Mouse (Mus musculus) Patski (cell line): Measurements from ENCODE around the gene Ugcg. TPM values are rescaled to one million over a fixed set of nuclear protein-coding genes. Genes with fewer than 3 reads are reported as not detected.

Experiments
- ATAC-seq: fragments of 100-300 bp; one replicate; pipeline ENCODE4 v1.8.0; 2021
- CTCF ChIA-PET: fragments of 350-600 bp; sonication (Branson Sonifier 250); formaldehyde crosslinking; loops from one replicate; lab custom pipeline; 2022; ENCODE audit warnings: inconsistent platforms; lab: Charles Lee
- POLR2A ChIA-PET: fragments of 350-600 bp; sonication (Branson Sonifier 250); formaldehyde crosslinking; loops from one replicate; lab custom pipeline; 2022; ENCODE audit warnings: antibody characterized with exemption, inconsistent platforms; lab: Charles Lee
- DNase-seq: peaks from one replicate; pipeline ENCODE4 v3.0.0-alpha.2; 2011; ENCODE audit warnings: low read depth, low spot score
- H3K27me3 ChIP-seq: fragments of 371-371 bp; one replicate; pipeline ENCODE4 v1.5.1; 2021
- CTCF ChIP-seq: fragments of 100-300 bp; IDR thresholded peaks from one replicate; pipeline ENCODE4 v1.5.1; 2021
- in situ Hi-C: fragments of 300-500 bp; cut with MboI; formaldehyde crosslinking; loops from 3 replicates; pipeline ENCODE4 v1.11.1; 2018; ENCODE audit warnings: low pct_unique_long_range_greater_than_20kb, mixed read lengths
- polyA plus RNA-seq: library from polyadenylated mRNA; unstranded; gene quantifications from one replicate; pipeline ENCODE4 v1.2.3, GENCODE M21; 2021

Ugcg gene
- polyA plus RNA-seq, 1 experiment from 2014 or later, result 31.7 TPM

- no peaks in the 10 kb centered on the region for H3K27me3 ChIP-seq
- POLR2A ChIA-PET, result no interaction called here
- CTCF ChIA-PET, result interaction anchor here (1.1 kb wide), 1 partner anchor 171 kb away, joined by 6 read pairs; no protein-coding TSS in a partner anchor
- DNase-seq, result no peak
- TF ChIP-seq CTCF, result no peak
- in situ Hi-C loops, result loop anchor here (5.0 kb wide), 1 partner anchor 92 kb away; no protein-coding TSS in a partner anchor
- peak; percentile 56 for ATAC-seq
These were observed 635 bp downstream of the Ugcg start for GRCm38 (mm10) chr4:59189546-59190237.

- POLR2A ChIA-PET, result interaction anchor here (0.7 to 1.0 kb wide), 2 partner anchors 27 to 1345 kb away, joined by 3 to 4 read pairs; no protein-coding TSS in a partner anchor
- CTCF ChIA-PET, result interaction anchor here (1.1 kb wide), 1 partner anchor 170 kb away, joined by 6 read pairs; no protein-coding TSS in a partner anchor
- in situ Hi-C loops, result no loop called here
- no peak for TF ChIP-seq CTCF
- DNase-seq (no peak), ATAC-seq (no peak)
- H3K27me3 ChIP-seq, result no peaks in the 10 kb centered on the region
These were observed 1.8 kb downstream of the Ugcg start for GRCm38 (mm10) chr4:59190650-59191424.

GRCm38 (mm10) chr4:59194731-59195496 is 5.9 kb downstream of the Ugcg start:
- ChIA-PET CTCF (interaction anchor here (1.2 kb wide), 1 partner anchor 120 kb away, joined by 3 read pairs; no protein-coding TSS in a partner anchor), POLR2A (interaction anchor here (0.6 kb wide), 1 partner anchor 10 kb away, joined by 3 read pairs; no protein-coding TSS in a partner anchor)
- no peak for TF ChIP-seq CTCF
- DNase-seq, result no peak
- H3K27me3 ChIP-seq, result no peaks in the 10 kb centered on the region
- in situ Hi-C loops, result loop anchor here (5.0 kb wide), 1 partner anchor 142 kb away; no protein-coding TSS in a partner anchor
- no peak for ATAC-seq

DNA sequence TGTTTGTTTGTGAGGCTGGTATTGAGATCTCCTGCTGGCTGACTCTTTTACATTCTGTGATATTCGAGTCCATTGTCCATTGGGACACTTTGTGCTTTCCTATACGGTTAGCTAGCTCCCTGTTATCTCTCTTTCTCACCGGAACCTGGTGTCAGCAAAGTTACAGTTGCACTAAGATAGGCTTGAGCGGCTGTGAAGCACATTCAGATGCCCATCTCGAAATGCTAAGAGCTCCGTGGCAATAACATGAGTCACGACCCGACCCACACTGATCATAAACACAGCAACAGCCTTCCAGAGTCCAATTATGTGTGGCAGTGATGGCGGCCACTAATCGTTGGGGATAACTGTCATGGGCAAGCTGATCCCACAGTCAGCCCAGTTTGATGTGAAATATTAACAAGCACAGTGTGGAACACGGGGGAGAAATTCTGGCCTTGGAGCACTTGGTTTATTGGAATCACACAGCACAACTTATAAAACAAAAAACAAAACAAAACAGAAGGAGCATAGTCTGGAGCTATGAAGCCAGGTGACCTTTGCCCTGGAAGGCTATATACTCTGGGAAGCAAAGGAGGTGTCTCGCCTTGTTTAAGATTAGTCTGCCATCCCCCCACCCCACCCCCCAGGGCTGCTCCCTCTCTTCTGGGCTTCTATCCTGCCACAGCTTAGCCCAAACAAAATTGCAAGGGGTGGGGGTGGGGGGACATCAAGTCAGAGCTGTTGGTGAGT is 7.5 kb downstream of the Ugcg start:
- no peak for TF ChIP-seq CTCF
- CTCF ChIA-PET, result no interaction called here
- peak; percentile 54 for ATAC-seq
- no peaks in the 10 kb centered on the region for H3K27me3 ChIP-seq
- in situ Hi-C loops, result loop anchor here (5.0 kb wide), 1 partner anchor 141 kb away; no protein-coding TSS in a partner anchor
- POLR2A ChIA-PET, result interaction anchor here (0.6 kb wide), 1 partner anchor 11 kb away, joined by 5 read pairs; no protein-coding TSS in a partner anchor
- DNase-seq, result no peak

- TF ChIP-seq CTCF, result no peak
- DNase-seq (no peak), ATAC-seq (no peak)
- in situ Hi-C loops, result loop anchor here (5.0 kb wide), 1 partner anchor 140 kb away; no protein-coding TSS in a partner anchor
- ChIA-PET POLR2A (interaction anchor here (0.6 kb wide), 1 partner anchor 11 kb away, joined by 5 read pairs; no protein-coding TSS in a partner anchor), CTCF (no interaction called here)
- H3K27me3 ChIP-seq, result no peaks in the 10 kb centered on the region
These were observed 8.0 kb downstream of the Ugcg start for GRCm38 (mm10) chr4:59197078-59197424.

GRCm38 (mm10) chr4:59197462-59197861 is 8.4 kb downstream of the Ugcg start:
- ChIA-PET POLR2A (interaction anchor here (0.6 kb wide), 1 partner anchor 10 kb away, joined by 5 read pairs; no protein-coding TSS in a partner anchor), CTCF (no interaction called here)
- ATAC-seq (no peak), DNase-seq (no peak)
- no peaks in the 10 kb centered on the region for H3K27me3 ChIP-seq
- no peak for TF ChIP-seq CTCF
- in situ Hi-C loops, result loop anchor here (5.0 kb wide), 1 partner anchor 140 kb away; no protein-coding TSS in a partner anchor

DNA sequence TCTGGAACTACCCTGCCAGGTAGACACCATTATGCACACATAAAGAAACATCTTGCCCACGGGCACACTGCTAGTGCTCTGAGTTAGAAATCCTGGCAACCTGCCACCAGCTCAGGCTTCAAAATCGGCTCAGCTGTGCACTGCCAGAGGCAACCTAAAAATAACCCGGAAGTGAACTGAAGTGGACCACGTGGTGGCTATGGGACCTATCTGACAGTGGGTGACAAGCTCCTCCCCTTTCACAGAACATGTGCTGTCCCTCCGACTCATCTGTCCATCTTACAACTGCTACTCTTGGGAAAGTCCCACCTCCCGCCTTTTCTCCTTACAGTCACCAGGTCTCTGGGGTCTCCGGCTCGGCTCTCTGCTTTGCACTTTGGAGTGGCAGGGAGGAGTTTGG is 10.3 kb downstream of the Ugcg start:
- ChIA-PET CTCF (no interaction called here), POLR2A (interaction anchor here (0.6 kb wide), 1 partner anchor 81 kb away, joined by 3 read pairs; no protein-coding TSS in a partner anchor)
- TF ChIP-seq CTCF, result no peak
- H3K27me3 ChIP-seq, result no peaks in the 10 kb centered on the region
- in situ Hi-C loops, result loop anchor here (5.0 kb wide), 1 partner anchor 138 kb away; no protein-coding TSS in a partner anchor
- DNase-seq (no peak), ATAC-seq (no peak)

DNA sequence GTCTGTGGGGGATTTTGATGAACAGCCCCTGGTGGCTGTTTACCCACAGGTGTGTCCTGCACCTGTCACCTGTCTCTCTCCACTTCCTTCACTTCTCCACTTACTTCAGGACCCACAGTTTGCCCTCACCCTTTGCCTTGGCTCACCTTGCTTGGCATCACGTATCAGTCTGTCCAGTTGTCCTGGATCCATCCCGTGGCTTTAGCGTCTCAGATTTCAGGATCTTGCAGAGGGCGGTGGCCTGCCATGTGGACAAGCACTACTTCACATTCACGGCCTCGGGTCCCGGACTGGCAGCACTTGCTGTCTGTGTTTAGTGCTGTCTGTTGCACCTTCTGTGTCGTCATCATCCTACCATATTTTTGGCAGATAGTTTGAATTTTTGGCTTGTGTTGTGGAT is 10.7 kb downstream of the Ugcg start:
- in situ Hi-C loops, result loop anchor here (5.0 kb wide), 1 partner anchor 137 kb away; no protein-coding TSS in a partner anchor
- ChIA-PET CTCF (no interaction called here), POLR2A (interaction anchor here (0.6 kb wide), 1 partner anchor 81 kb away, joined by 3 read pairs; no protein-coding TSS in a partner anchor)
- DNase-seq (no peak), ATAC-seq (no peak)
- no peaks in the 10 kb centered on the region for H3K27me3 ChIP-seq
- no peak for TF ChIP-seq CTCF

DNA sequence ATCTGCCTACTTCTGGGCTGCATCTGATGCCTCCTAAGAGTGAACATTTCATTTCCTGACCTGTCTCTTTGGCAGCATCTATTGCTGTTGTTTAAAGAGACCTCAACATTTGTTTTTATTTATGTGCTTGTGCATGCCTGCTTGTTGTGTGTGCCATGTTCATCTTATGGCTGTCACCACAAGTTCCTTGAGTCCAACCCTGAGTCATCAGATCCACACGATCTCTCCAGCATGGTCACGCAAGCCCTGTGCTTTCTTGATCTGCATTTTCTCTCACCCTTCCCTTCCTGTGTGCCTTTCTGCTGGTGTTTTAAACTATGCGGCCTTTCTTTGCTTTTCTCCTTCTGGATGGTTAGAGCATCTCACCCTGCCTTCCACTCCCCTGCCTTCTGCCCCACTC is 11.6 kb downstream of the Ugcg start:
- no peak for TF ChIP-seq CTCF
- in situ Hi-C loops, result no loop called here
- ATAC-seq (no peak), DNase-seq (no peak)
- ChIA-PET CTCF (no interaction called here), POLR2A (no interaction called here)
- H3K27me3 ChIP-seq, result no peaks in the 10 kb centered on the region
